Mouse (Mus musculus) gastrocnemius, postnatal 14 days (tissue): ENCODE measurements around the gene Samd4b. TPM values are rescaled to one million over a fixed set of nuclear protein-coding genes. Genes with fewer than 3 reads are reported as not detected.

ENCODE experiments used
- DNase-seq: peaks from one replicate; pipeline ENCODE4 v3.0.0; 2021; ENCODE audit warnings: mixed read lengths
- intact Hi-C: fragments of 180-260 bp; cut with DNase I; formaldehyde crosslinking; loops from one replicate; pipeline ENCODE4 v1.15.1; 2025; ENCODE audit warnings: low total_unique reads
- total RNA-seq, 2 experiments: library from RNA; stranded (reverse); gene quantifications; 2 replicates each; pipeline ENCODE4 v1.2.3; 2021

Samd4b gene
- total RNA-seq, 2 experiments from 2014 or later = 15.7 to 18.5 TPM

GRCm38 (mm10) chr7:28570982-28571682 is 26.8 kb downstream of the Samd4b start:
- no peak for DNase-seq
- intact Hi-C loops = no loop called here

DNA sequence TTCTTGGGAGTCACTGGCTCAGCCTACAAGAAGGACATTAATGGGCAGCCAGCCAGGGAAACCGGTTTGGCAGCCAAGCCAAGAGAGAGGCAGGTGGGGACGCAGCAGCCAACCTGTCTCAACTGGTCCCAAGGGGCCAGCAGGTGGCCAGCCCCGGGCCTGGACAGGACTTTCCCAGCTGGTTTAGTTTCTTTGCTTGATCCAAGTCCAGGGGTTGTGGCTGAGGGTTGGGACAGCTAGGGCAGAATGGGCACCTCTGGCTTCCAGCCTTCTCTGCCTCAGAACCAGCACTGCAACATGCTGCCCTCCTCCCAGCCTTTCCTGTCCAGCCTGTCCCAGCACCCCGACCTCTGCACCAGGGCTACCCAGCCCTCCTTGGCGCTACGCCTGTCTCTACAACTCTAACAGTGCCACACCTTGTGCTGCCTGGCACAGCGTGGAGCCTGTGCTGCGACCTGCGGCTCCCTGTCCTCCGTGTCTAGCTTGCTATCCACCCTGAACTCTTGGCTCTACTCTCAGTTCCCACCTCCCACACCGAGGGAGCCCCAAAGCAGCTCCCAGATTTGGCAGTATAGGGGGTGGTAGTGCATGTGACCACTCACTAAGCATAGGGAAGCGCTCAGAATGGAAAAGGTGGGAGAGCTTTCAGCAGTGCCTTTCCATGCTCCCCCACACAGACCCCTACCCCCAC is 27.5 kb downstream of the Samd4b start:
- intact Hi-C loops = no loop called here
- DNase-seq = no peak

DNA sequence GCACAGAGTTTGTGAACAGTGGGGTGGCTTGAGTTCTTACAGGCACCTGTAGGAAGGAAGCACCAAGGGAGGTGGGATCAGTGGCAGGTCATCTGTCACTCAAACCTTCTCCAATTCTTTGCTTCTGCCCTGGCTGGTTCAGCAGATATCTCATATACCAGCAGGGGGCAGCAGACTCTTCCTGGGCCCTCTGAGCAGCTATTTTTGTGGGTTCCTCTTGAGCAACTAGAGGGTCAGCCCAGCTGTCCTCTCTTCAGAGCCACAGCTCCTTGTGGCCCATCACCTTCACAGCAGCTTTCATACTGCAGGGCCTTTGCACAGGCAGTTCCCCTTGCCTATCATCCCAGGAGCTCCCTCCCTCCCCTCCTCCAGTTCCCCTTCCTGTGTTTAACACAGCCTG is 29.7 kb downstream of the Samd4b start:
- peak; percentile 56 for DNase-seq
- intact Hi-C loops = loop anchor here (5.0 to 10.0 kb wide), 2 partner anchors 34 to 157 kb away; no protein-coding TSS in a partner anchor

DNA sequence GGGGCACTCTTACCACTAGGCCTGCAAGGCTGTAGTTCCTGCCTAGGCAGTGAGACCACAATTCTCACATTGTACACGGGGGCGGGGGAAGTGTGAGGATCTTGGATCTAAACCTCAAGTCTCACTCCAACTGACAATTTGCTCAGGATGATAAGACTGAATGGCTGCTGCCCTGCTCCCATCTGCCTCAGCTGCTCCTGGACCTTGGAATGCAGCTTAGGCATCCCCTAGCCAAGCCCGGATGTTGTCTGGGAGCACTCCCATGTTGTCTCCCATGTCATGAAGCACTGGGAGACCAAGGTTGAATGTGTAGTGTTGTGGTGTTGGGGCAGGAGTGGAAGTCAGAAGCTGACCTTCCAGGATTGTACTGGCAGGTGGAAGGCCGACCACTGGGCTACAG is 30.4 kb downstream of the Samd4b start:
- intact Hi-C loops = loop anchor here (5.0 to 10.0 kb wide), 2 partner anchors 35 to 157 kb away; no protein-coding TSS in a partner anchor
- DNase-seq = no peak

DNA sequence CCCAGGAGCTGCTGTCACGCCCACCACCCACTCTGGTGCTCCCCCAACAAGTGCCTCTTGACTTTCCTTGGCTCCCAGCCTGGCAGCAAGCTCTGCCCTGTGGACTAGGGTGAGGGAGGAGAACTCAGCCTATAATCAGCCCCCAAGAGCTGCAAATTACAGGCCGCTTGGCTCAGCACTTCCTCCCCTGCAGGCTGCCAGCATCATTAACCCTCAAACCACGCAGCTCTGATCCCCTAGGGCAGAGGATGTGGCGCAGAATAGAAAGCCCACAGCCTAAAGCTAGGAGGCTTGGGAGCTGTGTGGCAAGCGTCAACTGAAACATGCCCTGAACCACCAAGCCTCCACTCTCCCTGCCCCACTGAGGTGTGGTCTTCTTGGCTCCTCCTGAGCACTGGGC is 32.5 kb downstream of the Samd4b start:
- DNase-seq = no peak
- intact Hi-C loops = loop anchor here (5.0 to 10.0 kb wide), 2 partner anchors 37 to 159 kb away; no protein-coding TSS in a partner anchor

- intact Hi-C loops = loop anchor here (10.0 kb wide), 1 partner anchor 162 kb away; no protein-coding TSS in a partner anchor
Observed at GRCm38 (mm10) chr7:28562951-28563350, 35.0 kb downstream of the Samd4b start.

GRCm38 (mm10) chr7:28562371-28562770 is 35.6 kb downstream of the Samd4b start:
- DNase-seq = no peak
- intact Hi-C loops = loop anchor here (10.0 kb wide), 1 partner anchor 162 kb away; no protein-coding TSS in a partner anchor

More at GRCm38 (mm10) chr7:28562951-28563350, 35.0 kb downstream of the Samd4b start:
- DNase-seq = no peak

GRCm38 (mm10) chr7:28561967-28562366 is 36.0 kb downstream of the Samd4b start:
- intact Hi-C loops = loop anchor here (10.0 kb wide), 1 partner anchor 163 kb away; no protein-coding TSS in a partner anchor
- no peak for DNase-seq

DNA sequence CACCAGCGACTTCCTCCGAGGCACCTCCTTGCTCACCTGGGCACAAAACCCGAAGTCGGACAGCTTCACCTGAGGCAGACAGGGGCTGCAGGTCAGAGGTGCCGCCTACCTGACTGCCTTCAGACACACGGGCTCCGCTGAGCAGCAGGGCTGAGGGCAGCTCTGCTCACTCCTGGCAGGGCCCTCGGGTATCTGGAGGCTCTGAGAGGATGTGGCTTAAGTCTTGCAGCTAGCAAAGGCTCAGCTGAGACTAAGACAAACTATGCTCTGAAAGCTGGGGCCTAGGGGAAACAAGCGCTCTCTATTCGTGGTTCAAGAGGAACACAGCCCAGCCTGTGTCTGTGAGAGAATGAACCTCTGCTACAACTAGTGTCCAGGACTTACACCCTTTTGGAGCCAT is 37.1 kb downstream of the Samd4b start:
- intact Hi-C loops = loop anchor here (10.0 kb wide), 1 partner anchor 164 kb away; no protein-coding TSS in a partner anchor
- DNase-seq = no peak

- intact Hi-C loops = no loop called here
- DNase-seq = peak; percentile 81
Observed at GRCm38 (mm10) chr7:28558486-28558885, 39.5 kb downstream of the Samd4b start.

DNA sequence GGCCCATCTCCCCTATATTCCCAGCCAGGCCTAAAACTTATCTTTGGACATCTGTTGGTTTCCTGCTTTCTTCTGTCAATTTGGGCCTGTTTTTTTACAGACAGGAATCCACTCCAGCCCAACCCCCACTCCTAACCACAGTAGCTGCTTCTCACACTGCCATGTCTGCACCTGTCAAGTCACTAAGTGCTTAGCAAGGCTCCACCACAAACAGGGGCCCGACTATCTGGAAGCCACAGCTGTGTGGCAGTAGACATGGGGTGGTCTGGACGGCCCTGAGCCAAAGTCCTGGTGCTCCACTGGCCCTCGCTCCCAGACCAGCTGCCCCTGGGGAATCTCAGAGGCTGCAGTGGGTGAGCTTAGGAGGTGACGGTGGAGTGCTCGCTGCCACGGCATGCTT is 40.2 kb downstream of the Samd4b start:
- intact Hi-C loops = no loop called here
- no peak for DNase-seq

GRCm38 (mm10) chr7:28557069-28557468 is 40.9 kb downstream of the Samd4b start:
- no peak for DNase-seq
- intact Hi-C loops = no loop called here

- intact Hi-C loops = no loop called here
- no peak for DNase-seq
Observed at GRCm38 (mm10) chr7:28555939-28556535, 41.9 kb downstream of the Samd4b start.

DNA sequence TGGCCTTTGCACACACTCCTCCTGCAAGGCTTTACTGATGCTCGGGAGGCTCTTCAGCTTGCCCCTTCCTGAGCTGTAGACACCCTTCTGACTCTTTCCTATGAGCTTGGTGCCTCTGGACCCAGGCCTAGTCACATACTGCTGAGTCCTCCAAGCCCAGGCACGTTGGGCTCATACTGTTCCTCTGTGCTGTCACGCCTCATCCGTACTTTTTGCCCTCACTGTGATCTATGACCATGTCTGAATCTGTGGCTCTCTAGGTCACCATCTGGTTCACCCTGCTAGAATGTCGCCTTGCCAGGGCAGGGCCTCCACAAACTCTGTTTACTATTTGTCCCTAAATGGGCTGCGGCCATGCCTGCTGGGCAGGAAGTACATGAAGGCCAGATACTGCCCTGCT is 44.9 kb downstream of the Samd4b start:
- DNase-seq = no peak
- intact Hi-C loops = no loop called here

DNA sequence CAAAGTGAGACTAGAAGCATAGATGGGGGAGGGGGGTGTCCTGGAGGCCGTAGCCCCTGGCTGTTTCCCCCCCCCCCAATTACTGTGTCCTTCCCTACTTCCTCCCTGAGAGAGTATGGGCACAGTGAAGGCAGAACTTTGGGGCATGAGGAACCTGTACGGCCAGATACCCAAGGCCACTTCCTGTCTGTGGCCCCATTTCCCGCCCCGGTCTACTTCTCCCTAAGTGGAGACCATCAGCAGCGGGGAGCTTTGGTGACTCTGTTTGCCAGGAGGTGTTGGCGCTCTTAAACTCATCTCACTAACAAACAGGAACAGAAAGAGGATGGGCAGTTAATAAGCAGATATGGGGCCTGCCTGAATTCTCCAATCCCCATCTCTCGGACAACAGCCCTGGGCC is 50.3 kb downstream of the Samd4b start:
- DNase-seq = no peak
- intact Hi-C loops = loop anchor here (10.0 kb wide), 1 partner anchor 63 kb away; no protein-coding TSS in a partner anchor

DNA sequence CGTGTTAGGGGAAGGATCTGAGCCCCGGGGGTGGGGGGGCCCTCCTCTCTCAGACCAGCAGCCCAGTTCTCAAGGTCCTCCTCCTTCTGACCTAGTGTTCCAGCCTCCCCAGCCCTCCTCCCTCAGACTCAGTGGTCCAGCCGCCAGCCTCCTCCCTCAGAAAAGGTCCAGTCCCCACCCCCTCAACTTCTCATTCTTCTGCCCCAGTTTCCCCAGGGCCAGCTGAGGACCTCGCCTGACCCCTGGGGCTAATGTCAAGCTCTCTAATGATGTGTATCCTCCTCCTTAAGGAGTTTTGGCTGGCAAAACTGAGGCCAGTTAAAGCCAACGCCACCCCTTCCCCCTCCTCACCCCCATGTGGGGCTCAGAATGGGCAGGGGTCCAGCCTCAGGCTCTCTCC is 50.8 kb downstream of the Samd4b start, which contains the start of gene Nccrp1:
Nccrp1 (minus strand) TSS at position 101 of the 400 bp plus-strand sequence.
- intact Hi-C loops = loop anchor here (10.0 kb wide), 1 partner anchor 62 kb away; no protein-coding TSS in a partner anchor

DNA sequence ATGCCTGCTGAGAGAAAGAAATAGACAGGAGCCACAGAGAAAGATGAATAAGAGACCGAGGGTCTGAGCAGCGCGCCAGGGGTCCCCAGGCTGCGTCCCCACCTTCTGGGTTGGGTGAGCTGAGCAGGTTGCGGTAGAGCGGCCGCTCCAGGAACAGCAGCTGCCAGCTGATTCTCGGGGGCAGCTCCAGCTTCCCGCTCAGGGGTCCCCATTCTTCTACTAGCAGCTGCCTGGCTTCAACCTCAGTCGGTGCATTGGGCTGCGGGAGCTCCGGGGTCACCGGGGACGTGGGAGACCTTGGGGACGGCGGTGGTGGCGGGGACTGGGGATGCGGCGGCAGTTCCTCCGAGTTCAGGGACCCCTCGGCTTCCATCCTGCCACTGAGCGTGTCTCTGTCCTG is 51.3 kb downstream of the Samd4b start:
- DNase-seq = no peak
- intact Hi-C loops = loop anchor here (10.0 kb wide), 1 partner anchor 62 kb away; no protein-coding TSS in a partner anchor

More for the DNA sequence above, 50.8 kb downstream of the Samd4b start, which contains the start of gene Nccrp1:
- no peak for DNase-seq

- intact Hi-C loops = loop anchor here (10.0 kb wide), 1 partner anchor 61 kb away; no protein-coding TSS in a partner anchor
- DNase-seq = no peak
Observed at GRCm38 (mm10) chr7:28545891-28546210, 52.1 kb downstream of the Samd4b start.

DNA sequence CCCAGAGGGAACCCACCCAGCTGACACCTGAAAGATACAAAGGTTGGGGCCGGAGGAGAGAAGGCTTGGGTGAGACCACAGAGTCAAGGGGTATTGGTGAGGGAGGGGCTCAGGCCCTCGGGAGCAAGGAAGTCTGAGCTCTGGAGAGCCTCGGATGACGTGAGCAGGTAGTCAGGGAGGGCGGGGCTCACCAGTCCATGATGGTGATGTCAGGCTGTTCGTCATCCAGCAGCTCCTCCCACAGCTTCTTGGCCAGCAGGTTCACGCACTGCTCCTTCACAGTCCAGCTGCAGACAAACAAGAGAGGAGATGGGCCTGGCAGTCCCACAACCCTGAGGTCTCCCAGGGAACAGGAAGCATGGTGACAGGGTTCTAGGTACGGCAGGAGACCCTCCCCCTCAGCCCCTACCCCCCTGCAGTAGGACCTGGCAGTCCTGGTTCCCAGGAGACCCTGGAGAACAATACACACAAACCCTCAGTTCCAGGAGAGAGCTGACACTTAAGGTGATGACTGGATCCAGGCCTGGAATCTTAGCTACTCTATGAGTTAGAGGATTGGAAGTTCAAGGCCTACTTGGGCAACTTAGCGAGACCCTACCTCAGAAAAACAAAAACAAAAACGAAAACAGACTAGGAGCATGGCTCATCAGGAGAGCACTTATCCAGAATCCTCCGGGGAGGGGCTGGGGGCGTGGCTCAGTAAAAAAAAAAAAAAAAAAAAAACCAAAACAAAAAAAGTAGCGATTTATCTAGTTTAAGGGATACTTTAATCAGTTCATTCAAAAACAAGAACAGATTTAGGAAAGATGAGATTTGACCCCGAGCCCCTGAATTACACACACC is 52.7 kb downstream of the Samd4b start:
- intact Hi-C loops = loop anchor here (10.0 kb wide), 1 partner anchor 60 kb away; no protein-coding TSS in a partner anchor
- no peak for DNase-seq
